ENCODE assay signal across 8 mouse cellular contexts in the genomic region with DNA sequence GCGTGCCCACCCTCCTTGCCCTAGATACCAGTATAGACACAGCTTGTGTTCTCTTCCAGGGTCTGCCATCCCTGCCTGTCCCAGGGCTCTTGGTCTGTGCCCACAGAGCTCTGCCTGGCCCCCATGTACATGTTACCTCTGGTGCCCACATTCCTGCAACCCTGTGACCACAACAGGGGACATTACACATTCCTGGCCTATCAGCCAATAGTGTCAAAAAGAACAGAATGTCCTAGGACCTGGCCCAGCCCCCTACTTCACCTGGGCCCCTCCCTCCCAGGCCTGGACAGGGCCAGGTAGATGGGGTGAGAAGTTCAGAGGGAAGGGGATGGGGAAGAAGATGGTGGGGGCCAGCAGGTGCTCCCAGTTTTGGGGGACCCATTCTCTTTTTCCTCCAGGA. TPM values are rescaled to one million over a fixed set of nuclear protein-coding genes. Genes with fewer than 3 reads are reported as not detected.
DNase-seq lines count a peak whose midpoint lies in the region; ATAC-seq lines count a peak whose summit lies in the region.

A gene (plus strand): TSS at position 337 of the 400 bp plus-strand sequence.

- no peak for DNase-seq in heart, embryonic 10.5 days (ENCODE audit: low spot score)
- DNase-seq in heart, postnatal 25 days (ENCODE audit: low spot score): no peak
- DNase-seq in midbrain, embryonic 11.5 days (ENCODE audit: low spot score, missing footprints): peak; percentile 60
- DNase-seq in gastrocnemius, postnatal 4 days (ENCODE audit: low spot score in 2 of 2): no peak
- no peak for DNase-seq in gastrocnemius, postnatal 10 days

- no peak within 1 kb of the TSS for H3K4me2 ChIP-seq in midbrain, embryonic 11.5 days
- H3K4me2 ChIP-seq in midbrain, embryonic 16.5 days (ENCODE audit: low read length): no peak within 1 kb of the TSS
- H3K4me2 ChIP-seq in limb, embryonic 15.5 days: peak within 1 kb of the TSS; percentile 10; the same call in 1 of the 2 replicates
- H3K4me2 ChIP-seq in stomach, embryonic 15.5 days: peak within 1 kb of the TSS; percentile 37

- H3K36me3 ChIP-seq in heart, embryonic 10.5 days: no peaks in the 10 kb centered on the region
- H3K36me3 ChIP-seq in midbrain, embryonic 11.5 days (ENCODE audit: control insufficient read depth, insufficient read depth, low read length): no peaks in the 10 kb centered on the region
- no peaks in the 10 kb centered on the region for H3K36me3 ChIP-seq in midbrain, embryonic 16.5 days (ENCODE audit: control insufficient read depth, insufficient read depth, low read length)
- no peaks in the 10 kb centered on the region for H3K36me3 ChIP-seq in limb, embryonic 15.5 days
- no peaks in the 10 kb centered on the region for H3K36me3 ChIP-seq in stomach, embryonic 15.5 days

- no peaks in the 10 kb centered on the region for H3K9me3 ChIP-seq in heart, embryonic 10.5 days
- H3K9me3 ChIP-seq in midbrain, embryonic 11.5 days (ENCODE audit: control insufficient read depth, low read length): no peaks in the 10 kb centered on the region
- no peaks in the 10 kb centered on the region for H3K9me3 ChIP-seq in midbrain, embryonic 16.5 days (replicated peaks; ENCODE audit: control insufficient read depth, low read length, poor library complexity, severe bottlenecking)
- no peaks in the 10 kb centered on the region for H3K9me3 ChIP-seq in limb, embryonic 15.5 days
- no peaks in the 10 kb centered on the region for H3K9me3 ChIP-seq in stomach, embryonic 15.5 days

- H3K27me3 ChIP-seq in heart, embryonic 10.5 days (ENCODE audit: insufficient read depth, poor library complexity, severe bottlenecking): peaks cover 72% of the 10 kb centered on the region
- H3K27me3 ChIP-seq in midbrain, embryonic 11.5 days (ENCODE audit: control insufficient read depth, insufficient read depth, low read length): peaks cover 28% of the 10 kb centered on the region
- peaks cover 22% of the 10 kb centered on the region for H3K27me3 ChIP-seq in midbrain, embryonic 16.5 days (ENCODE audit: control insufficient read depth, insufficient read depth, low read depth, low read length)
- H3K27me3 ChIP-seq in limb, embryonic 15.5 days: peaks cover 41% of the 10 kb centered on the region
- peaks cover 18% of the 10 kb centered on the region; the same call in 1 of the 2 replicates for H3K27me3 ChIP-seq in stomach, embryonic 15.5 days (replicated peaks)

- 0 out of 2 replicates have a peak within 1 kb of the TSS, but pooled peaks have one; percentile 18 for H3K27ac ChIP-seq in heart, embryonic 10.5 days
- no peak within 1 kb of the TSS for H3K27ac ChIP-seq in midbrain, embryonic 11.5 days (ENCODE audit: low read depth, low read length)
- H3K27ac ChIP-seq in midbrain, embryonic 16.5 days (ENCODE audit: low read length): no peak within 1 kb of the TSS
- H3K27ac ChIP-seq in limb, embryonic 15.5 days: no peak within 1 kb of the TSS
- 0 out of 2 replicates have a peak within 1 kb of the TSS, but pooled peaks have one; percentile 16 for H3K27ac ChIP-seq in stomach, embryonic 15.5 days

- H3K9ac ChIP-seq in midbrain, embryonic 11.5 days (ENCODE audit: low read length): no peak within 1 kb of the TSS
- H3K9ac ChIP-seq in midbrain, embryonic 16.5 days (ENCODE audit: low read depth, low read length): no peak within 1 kb of the TSS
- H3K9ac ChIP-seq in limb, embryonic 15.5 days: no peak within 1 kb of the TSS
- H3K9ac ChIP-seq in stomach, embryonic 15.5 days: no peak within 1 kb of the TSS

- peak within 1 kb of the TSS; percentile 23 for H3K4me3 ChIP-seq in heart, embryonic 10.5 days
- H3K4me3 ChIP-seq in midbrain, embryonic 11.5 days (ENCODE audit: low read depth, low read length): no peak within 1 kb of the TSS
- no peak within 1 kb of the TSS for H3K4me3 ChIP-seq in midbrain, embryonic 16.5 days (ENCODE audit: low read depth, low read length)
- peak within 1 kb of the TSS; percentile 5 for H3K4me3 ChIP-seq in limb, embryonic 15.5 days
- 0 out of 2 replicates have a peak within 1 kb of the TSS, but pooled peaks have one; percentile 8 for H3K4me3 ChIP-seq in stomach, embryonic 15.5 days (replicated peaks)

- 70% methylated on average over 1 of the region's 1 CpGs for WGBS in heart, embryonic 10.5 days
- 89% methylated on average over 1 of the region's 1 CpGs for WGBS in midbrain, embryonic 11.5 days
- WGBS in midbrain, embryonic 16.5 days: 95% methylated on average over 1 of the region's 1 CpGs
- WGBS in limb, embryonic 15.5 days: 84% methylated on average over 1 of the region's 1 CpGs
- 75% methylated on average over 1 of the region's 1 CpGs for WGBS in stomach, embryonic 15.5 days

- H3K4me1 ChIP-seq in heart, embryonic 10.5 days: peaks cover 33% of the 10 kb centered on the region
- H3K4me1 ChIP-seq in midbrain, embryonic 11.5 days (ENCODE audit: control insufficient read depth, insufficient read depth, low read length): no peaks in the 10 kb centered on the region
- no peaks in the 10 kb centered on the region for H3K4me1 ChIP-seq in midbrain, embryonic 16.5 days (ENCODE audit: control insufficient read depth, insufficient read depth, low read length)
- peaks cover 9% of the 10 kb centered on the region for H3K4me1 ChIP-seq in limb, embryonic 15.5 days
- H3K4me1 ChIP-seq in stomach, embryonic 15.5 days: peaks cover 10% of the 10 kb centered on the region; the same call in 1 of the 2 replicates

- intact Hi-C loops in heart, postnatal 25 days (cut with DNase I): no loop called here

- ATAC-seq in midbrain, embryonic 11.5 days (ENCODE audit: low FRiP score): 0 out of 2 replicates have a peak, but pooled peaks have one; percentile 14
- ATAC-seq in midbrain, embryonic 16.5 days: no peak
- ATAC-seq in limb, embryonic 15.5 days (ENCODE audit: insufficient number of reproducible peaks, low FRiP score, low TSS enrichment, low read depth): no peak
- no peak for ATAC-seq in stomach, embryonic 15.5 days (ENCODE audit: insufficient read depth, low FRiP score, low read depth)

RNA-seq across cellular contexts. Expression of the gene that starts here (rescaled TPM):
- 0.65 and 0.98 TPM in 2 replicates for polyA plus RNA-seq in heart, embryonic 10.5 days (2016; fragmentation: Nextera tagmentation; extraction: Ambion mirVana)
- under 1 TPM; 0.70 TPM for total RNA-seq in heart, postnatal 25 days (2021)
- polyA plus RNA-seq in midbrain, embryonic 11.5 days (2014; fragmentation: Nextera tagmentation; extraction: Ambion mirVana): 0.33 and 0.77 TPM in 2 replicates
- 0.67 and 1.1 TPM in 2 replicates for polyA plus RNA-seq in midbrain, embryonic 16.5 days (2015; fragmentation: Nextera tagmentation; extraction: Ambion mirVana)
- 5.2 and 5.3 TPM in 2 replicates for polyA plus RNA-seq in limb, embryonic 15.5 days (2015; fragmentation: Nextera tagmentation; extraction: Ambion mirVana)
- 3.1 and 3.8 TPM in 2 replicates for polyA plus RNA-seq in stomach, embryonic 15.5 days (2015; fragmentation: Nextera tagmentation; extraction: Ambion mirVana)
- under 1 TPM; 0.39 to 0.86 TPM for total RNA-seq in gastrocnemius, postnatal 4 days (2021)
- total RNA-seq in gastrocnemius, postnatal 10 days (2021): under 1 TPM; 0.31 to 0.43 TPM

Comparison
In these comparisons a context has a peak if more than half of its experiments do, and no peak if none do; other contexts are left out.
1. Peak in DNase-seq and ATAC-seq in midbrain, embryonic 11.5 days; RNA of the gene not detected or under 1 TPM.
2. H3K27ac ChIP-seq: peak in heart, embryonic 10.5 days (single experiment) and stomach, embryonic 15.5 days (single experiment); none in midbrain, embryonic 11.5 days (single experiment), midbrain, embryonic 16.5 days (single experiment) and limb, embryonic 15.5 days (single experiment).
3. H3K4me3 ChIP-seq: peak in heart, embryonic 10.5 days (single experiment), limb, embryonic 15.5 days (single experiment) and stomach, embryonic 15.5 days (single experiment); none in midbrain, embryonic 11.5 days (single experiment) and midbrain, embryonic 16.5 days (single experiment).
4. H3K4me2 ChIP-seq: peak in limb, embryonic 15.5 days (single experiment) and stomach, embryonic 15.5 days (single experiment); none in midbrain, embryonic 11.5 days (single experiment) and midbrain, embryonic 16.5 days (single experiment).